Mouse (Mus musculus) midbrain, embryonic 14.5 days (tissue): ENCODE measurements at regions not wholly inside any gene's neighbourhood (a gene's known extent, or its start where the extent isn't known, plus 50 kb on each side); places are given as distances from the start of the nearest gene placed in this dataset.
"Not testable (repeated sequence)": the region's sequence is repeated elsewhere in the genome, so short reads cannot be mapped to it uniquely, and the experiment has no call there.

Experiments
- ATAC-seq: fragments of 200-750 bp; cut with Nextera tagmentation; 2 replicates; pipeline ENCODE4 v1.8.0; 2017; ENCODE audit warnings: moderate number of reproducible peaks, moderate library complexity; ENCODE audit not compliant: low FRiP score, low TSS enrichment
- DNase-seq: peaks from one replicate; pipeline ENCODE4 v3.0.0-alpha.2; 2015
- H3K27ac ChIP-seq: fragments of 300-500 bp; sonication (generic); replicated peaks from 2 replicates; pipeline ENCODE4 v1.5.1; 2014; ENCODE audit warnings: mild to moderate bottlenecking, low read depth, low read length, moderate library complexity
- H3K27me3 ChIP-seq: fragments of 300-500 bp; sonication (generic); 2 replicates; pipeline ENCODE4 v1.6.1; 2014; ENCODE audit warnings: low read length, control low read depth, mixed read lengths; ENCODE audit not compliant: control insufficient read depth, insufficient read depth
- H3K36me3 ChIP-seq: fragments of 300-500 bp; sonication (generic); 2 replicates; pipeline ENCODE4 v1.6.1; 2014; ENCODE audit warnings: low read length, control low read depth; ENCODE audit not compliant: control insufficient read depth, insufficient read depth
- H3K4me1 ChIP-seq: fragments of 300-500 bp; sonication (generic); 2 replicates; pipeline ENCODE4 v1.6.1; 2014; ENCODE audit warnings: mild to moderate bottlenecking, antibody characterized with exemption, low read length, control low read depth; ENCODE audit not compliant: control insufficient read depth, insufficient read depth
- H3K4me2 ChIP-seq: fragments of 300-500 bp; sonication (generic); 2 replicates; pipeline ENCODE4 v1.6.1; 2014; ENCODE audit warnings: mild to moderate bottlenecking, low read length, moderate library complexity
- H3K4me3 ChIP-seq: fragments of 300-500 bp; sonication (generic); replicated peaks from 2 replicates; pipeline ENCODE4 v1.5.1; 2014; ENCODE audit warnings: low read depth, low read length
- H3K9ac ChIP-seq: fragments of 300-500 bp; sonication (generic); replicated peaks from 2 replicates; pipeline ENCODE4 v1.6.1; 2014; ENCODE audit warnings: mild to moderate bottlenecking, low read length, moderate library complexity
- H3K9me3 ChIP-seq: fragments of 300-500 bp; sonication (generic); 2 replicates; pipeline ENCODE4 v1.6.1; 2016; ENCODE audit warnings: low read length, control low read depth, mixed read lengths; ENCODE audit not compliant: control insufficient read depth
- WGBS: fragments of 180-500 bp; shearing (Covaris S2); extraction: QIAGEN DNeasy Blood & Tissue Kit; methylation state at CpG from one replicate; pipeline ENCODE4 v1.1.7; 2014; 5-methylcytosine and 5-hydroxymethylcytosine counted together

DNA sequence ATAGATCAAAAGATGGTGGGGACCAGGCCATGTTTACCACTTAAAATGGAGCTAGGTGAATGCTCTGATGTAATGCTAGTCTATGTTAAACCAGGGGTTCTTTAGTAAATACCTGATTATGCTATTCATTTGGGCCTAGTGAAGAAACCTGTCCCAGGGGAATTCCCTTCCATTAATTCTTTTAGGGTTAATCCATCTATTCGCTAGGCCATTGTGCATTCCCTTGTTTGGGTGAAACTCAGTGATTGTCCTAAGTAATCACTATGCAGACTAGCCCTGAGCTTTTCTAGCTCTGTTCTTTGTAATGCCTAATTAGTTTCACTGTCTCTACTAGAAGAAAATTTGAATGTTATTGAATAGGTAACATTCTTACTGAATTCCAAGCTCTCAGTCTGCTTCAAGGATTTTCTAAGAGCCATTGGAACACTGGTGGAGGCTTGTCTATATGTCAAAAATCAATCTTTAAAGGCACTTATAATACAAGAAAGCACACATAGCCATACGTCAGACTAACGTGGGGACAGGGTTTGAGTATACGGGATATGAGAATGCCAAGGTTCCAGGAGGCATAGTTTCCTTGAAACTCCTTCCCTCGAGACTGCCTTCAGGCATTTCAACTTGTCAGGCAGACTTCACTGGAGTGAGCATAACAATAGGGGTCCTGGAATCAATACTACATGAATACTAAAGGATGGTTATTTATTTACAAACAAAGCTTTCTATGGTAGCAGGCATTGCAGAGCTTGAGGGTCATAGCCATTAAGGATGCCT is 266.9 kb upstream of the 4930578C19Rik start:
- Histone ChIP-seq H3K36me3 (no peaks in the 10 kb centered on the region), H3K4me3 (no peak overlapping the region), H3K9ac (no peak overlapping the region), H3K27ac (no peak overlapping the region), H3K4me1 (no peaks in the 10 kb centered on the region), H3K4me2 (no peak overlapping the region), H3K9me3 (no peaks in the 10 kb centered on the region), H3K27me3 (no peaks in the 10 kb centered on the region)
- no peak for DNase-seq
- no peak for ATAC-seq
- WGBS = 52% methylated on average over 5 of the region's 5 CpGs

DNA sequence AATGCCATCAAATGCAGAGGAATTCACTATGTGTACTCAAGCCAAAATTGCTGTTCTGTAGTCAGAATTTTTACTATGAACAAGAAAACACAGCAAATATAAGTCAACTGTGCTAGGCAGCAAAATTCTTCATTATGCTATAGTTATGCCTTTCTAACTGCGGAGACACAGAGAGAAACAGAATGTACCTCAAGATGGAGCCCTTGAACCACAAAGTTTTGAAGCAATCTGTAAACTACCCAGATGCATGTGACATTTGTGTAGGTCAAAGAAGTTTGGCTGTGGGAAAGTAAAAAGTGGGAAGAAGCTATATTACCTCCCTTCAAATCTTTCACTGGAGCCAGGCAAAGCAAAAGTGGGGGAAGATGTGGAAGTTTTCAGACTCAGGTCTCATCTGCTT is 226.0 kb upstream of the 4930578C19Rik start:
- Histone ChIP-seq H3K36me3 (no peaks in the 10 kb centered on the region), H3K4me2 (no peak overlapping the region), H3K9me3 (no peaks in the 10 kb centered on the region), H3K27ac (no peak overlapping the region), H3K4me1 (no peaks in the 10 kb centered on the region), H3K27me3 (no peaks in the 10 kb centered on the region), H3K4me3 (no peak overlapping the region), H3K9ac (no peak overlapping the region)
- DNase-seq (peak; percentile 12), ATAC-seq (no peak)
- WGBS = 63% methylated on average over 1 of the region's 1 CpGs

DNA sequence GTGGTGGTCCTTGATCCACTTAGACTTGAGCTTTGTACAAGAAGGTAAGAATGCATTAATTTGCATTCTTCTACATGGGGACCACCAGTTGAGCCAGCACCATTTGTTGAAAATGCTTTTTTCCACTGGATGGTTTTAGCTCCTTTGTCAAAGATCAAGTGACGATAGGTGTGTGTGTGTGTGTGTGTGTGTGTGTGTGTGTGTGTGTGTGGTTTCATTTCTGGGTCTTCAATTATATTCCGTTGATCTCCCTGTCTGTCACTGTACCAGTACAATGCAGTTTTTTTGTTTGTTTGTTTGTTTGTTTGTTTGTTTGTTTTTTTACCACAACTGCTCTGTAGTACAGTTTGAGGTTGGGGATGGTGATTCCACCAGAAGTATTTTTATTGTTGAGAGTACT is 206.1 kb upstream of the 4930578C19Rik start:
- WGBS = 93% methylated on average over 2 of the region's 2 CpGs
- not testable (repeated sequence) for H3K9ac ChIP-seq, H3K27me3 ChIP-seq, H3K36me3 ChIP-seq, H3K4me3 ChIP-seq, H3K27ac ChIP-seq, H3K9me3 ChIP-seq, ATAC-seq, H3K4me2 ChIP-seq, H3K4me1 ChIP-seq, DNase-seq

DNA sequence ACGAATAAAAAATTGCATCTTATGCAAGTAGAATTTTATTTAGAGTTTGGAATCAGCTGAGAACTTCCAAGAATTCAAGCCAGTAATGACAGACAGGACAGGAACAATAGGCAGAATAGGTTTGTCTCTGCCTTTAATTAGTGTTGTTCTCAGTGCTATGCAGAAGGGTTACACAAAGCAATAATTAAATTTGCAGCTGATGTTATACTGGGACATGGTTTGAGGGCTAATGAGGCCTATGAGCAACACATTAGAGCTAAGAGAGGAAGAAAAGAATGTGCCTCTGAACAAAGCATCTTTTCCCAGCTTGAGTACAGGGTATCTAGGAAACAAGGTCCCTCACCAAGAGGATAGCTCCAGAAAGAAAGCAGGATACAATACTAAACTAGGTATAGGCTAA is 201.9 kb upstream of the 4930578C19Rik start:
- Histone ChIP-seq H3K9ac (no peak overlapping the region), H3K36me3 (no peaks in the 10 kb centered on the region), H3K4me2 (no peak overlapping the region), H3K9me3 (no peaks in the 10 kb centered on the region), H3K4me1 (no peaks in the 10 kb centered on the region), H3K27ac (no peak overlapping the region), H3K27me3 (no peaks in the 10 kb centered on the region), H3K4me3 (no peak overlapping the region)
- WGBS = 72% methylated on average over 1 of the region's 1 CpGs
- ATAC-seq (no peak), DNase-seq (no peak)

DNA sequence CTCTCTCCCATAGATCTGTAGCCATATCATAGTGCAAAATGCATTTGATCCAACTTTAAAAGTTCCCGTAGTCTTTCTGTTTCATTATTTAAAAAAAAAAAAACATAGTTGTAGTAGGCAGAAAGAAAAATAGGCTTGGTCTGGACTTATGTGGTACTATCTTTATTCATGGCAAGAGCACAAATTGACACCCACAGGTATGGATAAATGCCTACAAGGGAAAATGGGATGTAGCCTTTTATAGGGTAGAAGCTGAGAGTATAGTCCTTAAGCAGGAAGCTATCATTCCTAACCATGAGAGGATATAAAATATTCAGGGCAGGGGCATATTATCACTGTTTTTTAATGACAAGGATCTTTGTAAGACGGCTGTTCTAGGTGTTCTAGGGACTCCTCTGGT is 157.4 kb upstream of the 4930578C19Rik start:
- H3K9ac ChIP-seq = no peak overlapping the region
- no peaks in the 10 kb centered on the region for H3K9me3 ChIP-seq
- H3K4me2 ChIP-seq = no peak overlapping the region
- no peak overlapping the region for H3K27ac ChIP-seq
- no peaks in the 10 kb centered on the region for H3K27me3 ChIP-seq
- no peak for ATAC-seq
- WGBS = 93% methylated on average over 2 of the region's 2 CpGs
- H3K4me1 ChIP-seq = no peaks in the 10 kb centered on the region
- no peak overlapping the region for H3K4me3 ChIP-seq
- H3K36me3 ChIP-seq = no peaks in the 10 kb centered on the region
- no peak for DNase-seq
